ENCODE assay signal across 8 mouse cellular contexts in genomic region chr17:30024651-30025050, GRCm38 (mm10). TPM values are rescaled to one million over a fixed set of nuclear protein-coding genes. Genes with fewer than 3 reads are reported as not detected.
A peak's percentile ranks its signal among the peaks of the same experiment; 100 is the strongest.
DNase-seq lines count a peak whose midpoint lies in the region; ATAC-seq and TF ChIP-seq lines count a peak whose summit lies in the region.

No protein-coding gene starts in this region.

- no peaks in the 10 kb centered on the region for H3K9me3 ChIP-seq in G1E (replicated peaks)
- no peaks in the 10 kb centered on the region for H3K9me3 ChIP-seq in neural tube, embryonic 11.5 days (ENCODE audit: control insufficient read depth, low read length)

- H3K36me3 ChIP-seq in G1E (replicated peaks): peaks cover 27% of the 10 kb centered on the region
- no peaks in the 10 kb centered on the region for H3K36me3 ChIP-seq in neural tube, embryonic 11.5 days (ENCODE audit: control insufficient read depth, insufficient read depth, low read length)

- peak; percentile 73 for DNase-seq in gastrocnemius, adult 18-20 months (ENCODE audit: low spot score)
- no peak for DNase-seq in gastrocnemius, postnatal 25 days
- no peak for DNase-seq in G1E (ENCODE audit: low spot score)
- DNase-seq in cerebellum, adult 9-11 months: peak; percentile 62
- peak; percentile 56 to 72 for DNase-seq in gastrocnemius, postnatal 4 days (ENCODE audit: low spot score in 2 of 2)
- DNase-seq in layer of hippocampus, postnatal 36 days: peak; percentile 51 to 57
- DNase-seq in neural tube, embryonic 11.5 days (ENCODE audit: low spot score): peak; percentile 75
- peak; percentile 27 for DNase-seq in testis, postnatal 14 days (ENCODE audit: low spot score)

- H3K4me3 ChIP-seq in G1E (ENCODE audit: low read depth, low read length): no peak overlapping the region
- no peak overlapping the region for H3K4me3 ChIP-seq in neural tube, embryonic 11.5 days (ENCODE audit: low read depth, low read length)

- peak; percentile 56 for TF ChIP-seq CTCF in G1E (IDR thresholded peaks at IDR 0.05; ENCODE audit: low read depth, low read length)

- WGBS in neural tube, embryonic 11.5 days: 69% methylated on average over 5 of the region's 5 CpGs

- no peak for ATAC-seq in G1E (ENCODE audit: extremely low read depth, insufficient number of reproducible peaks, low FRiP score, poor library complexity, severe bottlenecking)
- ATAC-seq in neural tube, embryonic 11.5 days (ENCODE audit: insufficient read depth, low FRiP score, low TSS enrichment): no peak

- H3K27me3 ChIP-seq in G1E (ENCODE audit: insufficient read depth, low read length): no peaks in the 10 kb centered on the region
- H3K27me3 ChIP-seq in neural tube, embryonic 11.5 days (ENCODE audit: control insufficient read depth, insufficient read depth, low read length): no peaks in the 10 kb centered on the region

- no peak overlapping the region for H3K9ac ChIP-seq in neural tube, embryonic 11.5 days (ENCODE audit: low read length)

- no peak overlapping the region for H3K27ac ChIP-seq in neural tube, embryonic 11.5 days (ENCODE audit: low read depth, low read length)

- H3K4me1 ChIP-seq in G1E (ENCODE audit: insufficient read depth, low read depth, low read length): peaks cover 16% of the 10 kb centered on the region
- H3K4me1 ChIP-seq in neural tube, embryonic 11.5 days (ENCODE audit: control insufficient read depth, insufficient read depth, low read length): peaks cover 9% of the 10 kb centered on the region; the same call in 1 of the 2 replicates

- no peak overlapping the region for H3K4me2 ChIP-seq in neural tube, embryonic 11.5 days (ENCODE audit: low read depth)

RNA-seq across cellular contexts. Expression of gene Zfand3, which starts 20.1 kb away (rescaled TPM):
- total RNA-seq in gastrocnemius, adult 18-20 months (2021): 100 to 1,000 TPM; 211 to 216 TPM
- total RNA-seq in gastrocnemius, postnatal 25 days (2021): 100 to 1,000 TPM; 138 to 143 TPM
- total RNA-seq in G1E (2014; fragmentation: Nextera tagmentation) (49.2 and 52.1 TPM in 2 replicates), G1E (2017) (17.1 and 17.6 TPM in 2 replicates)
- polyA plus RNA-seq in G1E (2012): 93.6 and 121 TPM in 2 replicates
- total RNA-seq in gastrocnemius, postnatal 4 days (2021): 100 to 1,000 TPM; 122 to 139 TPM
- total RNA-seq in layer of hippocampus, postnatal 36 days (2021): 100 to 1,000 TPM; 113 to 117 TPM
- polyA plus RNA-seq in neural tube, embryonic 11.5 days (2014; fragmentation: Nextera tagmentation; extraction: Ambion mirVana): 65.8 and 67.0 TPM in 2 replicates

RNA-seq across cellular contexts. Expression of gene Mdga1, which starts 54.8 kb away (rescaled TPM):
- 10 to 100 TPM; 26.5 to 32.8 TPM for total RNA-seq in gastrocnemius, adult 18-20 months (2021)
- total RNA-seq in gastrocnemius, postnatal 25 days (2021): 10 to 100 TPM; 45.0 to 47.1 TPM
- total RNA-seq in G1E (2014; fragmentation: Nextera tagmentation) (not detected in 2 replicates), G1E (2017) (0.05 and 0.23 TPM in 2 replicates)
- 0.05 and 0.23 TPM in 2 replicates for polyA plus RNA-seq in G1E (2012)
- 10 to 100 TPM; 33.5 to 43.2 TPM for total RNA-seq in gastrocnemius, postnatal 4 days (2021)
- total RNA-seq in layer of hippocampus, postnatal 36 days (2021): 10 to 100 TPM; 65.5 to 73.2 TPM
- polyA plus RNA-seq in neural tube, embryonic 11.5 days (2014; fragmentation: Nextera tagmentation; extraction: Ambion mirVana): 2.5 and 2.9 TPM in 2 replicates

Comparison
In these comparisons a context has a peak if more than half of its experiments do, and no peak if none do; other contexts are left out.
1. DNase-seq: peak in gastrocnemius, adult 18-20 months (single experiment), cerebellum, adult 9-11 months (single experiment), gastrocnemius, postnatal 4 days (2 of 2), layer of hippocampus, postnatal 36 days (2 of 2), neural tube, embryonic 11.5 days (single experiment) and testis, postnatal 14 days (single experiment); none in gastrocnemius, postnatal 25 days (single experiment) and G1E (single experiment).
2. RNA of gene Mdga1, which starts 54.8 kb away (total RNA-seq): 65.5 to 73.2 TPM in layer of hippocampus, postnatal 36 days, 45.0 to 47.1 TPM in gastrocnemius, postnatal 25 days, 33.5 to 43.2 TPM in gastrocnemius, postnatal 4 days and 26.5 to 32.8 TPM in gastrocnemius, adult 18-20 months; 0.05 to 0.23 TPM in G1E; every median in the first group is over 10 times any median in the second.